Mouse (Mus musculus): Measurements from ENCODE around the gene Plek2.

GRCm38 (mm10) chr12:78903313-78903712, 3.5 kb downstream of the Plek2 start:
- no peak for TF ChIP-seq POLR2A (IDR thresholded peaks at IDR 0.05; ENCODE audit: borderline replicate concordance, control insufficient read depth, low read depth, low read length)
- TF ChIP-seq CTCF (IDR thresholded peaks at IDR 0.05; ENCODE audit: control insufficient read depth, insufficient read depth, low read length): no peak

All from bone marrow, adult 2 months (tissue).